Mouse (Mus musculus) thymus, postnatal 36 days (tissue): Measurements from ENCODE around the gene Prrt3.

Source experiments
- DNase-seq, 2 experiments: peaks; one replicate each; pipeline ENCODE4 v3.0.0; 2022; ENCODE audit warnings: mixed read lengths in 2 of 2

Gene Prrt3

GRCm38 (mm10) chr6:113489410-113489809 lies 12.3 kb downstream of the Prrt3 start:
- DNase-seq, result no peak

- no peak for DNase-seq
Observed at GRCm38 (mm10) chr6:113487125-113487576, 14.6 kb downstream of the Prrt3 start.

DNA sequence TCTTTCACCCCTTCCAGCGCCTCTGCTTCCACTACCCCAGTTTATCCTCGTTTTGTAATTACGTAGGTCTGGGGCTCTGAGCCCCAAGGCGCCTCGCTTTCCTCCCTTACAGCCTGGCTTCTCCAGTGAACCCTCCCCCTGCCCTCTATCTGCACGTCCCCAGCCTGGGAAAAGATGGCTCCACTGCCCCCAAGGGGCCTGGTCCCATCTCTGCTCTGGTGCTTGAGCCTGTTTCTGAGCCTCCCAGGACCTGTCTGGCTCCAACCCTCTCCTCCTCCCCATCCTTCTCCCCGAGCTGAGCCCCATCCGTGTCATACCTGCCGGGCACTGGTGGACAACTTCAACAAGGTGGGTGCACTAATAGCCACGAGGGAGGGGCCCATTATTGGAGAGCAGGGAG lies 18.0 kb downstream of the Prrt3 start:
- DNase-seq, result peak in 1 of 2 experiments; percentile 39

- DNase-seq, result peak; percentile 88 to 93
Observed at GRCm38 (mm10) chr6:113483100-113483615, 18.6 kb downstream of the Prrt3 start, which contains the start of gene Creld1. Gene Creld1 (plus strand): TSS chr6:113483297.

DNA sequence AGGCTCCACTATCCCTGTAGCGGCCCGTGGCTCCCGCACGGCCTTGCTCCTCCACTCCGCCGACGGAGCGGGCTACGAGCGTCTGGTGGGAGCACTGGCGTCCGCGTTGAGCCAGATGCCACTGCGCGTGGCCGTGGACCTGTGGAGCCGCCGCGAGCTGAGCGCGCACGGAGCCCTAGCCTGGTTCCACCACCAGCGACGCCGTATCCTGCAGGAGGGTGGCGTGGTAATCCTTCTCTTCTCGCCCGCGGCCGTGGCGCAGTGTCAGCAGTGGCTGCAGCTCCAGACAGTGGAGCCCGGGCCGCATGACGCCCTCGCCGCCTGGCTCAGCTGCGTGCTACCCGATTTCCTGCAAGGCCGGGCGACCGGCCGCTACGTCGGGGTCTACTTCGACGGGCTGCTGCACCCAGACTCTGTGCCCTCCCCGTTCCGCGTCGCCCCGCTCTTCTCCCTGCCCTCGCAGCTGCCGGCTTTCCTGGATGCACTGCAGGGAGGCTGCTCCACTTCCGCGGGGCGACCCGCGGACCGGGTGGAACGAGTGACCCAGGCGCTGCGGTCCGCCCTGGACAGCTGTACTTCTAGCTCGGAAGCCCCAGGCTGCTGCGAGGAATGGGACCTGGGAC lies 19.1 kb downstream of the Prrt3 start:
- peak in 1 of 2 experiments; percentile 52 for DNase-seq

- no peak for DNase-seq
Observed at GRCm38 (mm10) chr6:113480555-113481373, 21.0 kb downstream of the Prrt3 start.

GRCm38 (mm10) chr6:113478906-113479305 lies 22.8 kb downstream of the Prrt3 start:
- DNase-seq, result no peak

DNA sequence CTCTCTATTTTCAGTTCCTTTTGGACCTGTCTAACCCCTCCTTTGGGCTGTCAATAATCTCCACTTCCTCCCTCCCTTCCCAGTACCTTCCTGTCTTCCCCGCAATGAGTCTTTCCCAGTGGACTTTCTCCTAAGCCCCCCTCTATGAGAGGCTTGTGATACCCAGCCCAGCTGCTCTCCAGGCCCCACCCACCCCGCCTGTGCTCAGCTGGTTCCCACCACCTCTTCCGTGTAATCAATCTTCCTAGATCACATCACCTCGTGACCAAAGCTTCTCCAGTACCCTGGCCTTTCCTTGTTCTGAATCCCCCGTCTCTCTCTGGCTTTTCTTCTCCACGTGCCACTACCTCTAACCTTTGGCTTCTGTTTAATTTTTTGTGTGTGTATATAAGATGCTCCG lies 24.4 kb downstream of the Prrt3 start:
- no peak for DNase-seq

GRCm38 (mm10) chr6:113473715-113474114 lies 28.0 kb downstream of the Prrt3 start:
- no peak for DNase-seq

GRCm38 (mm10) chr6:113473246-113473645 lies 28.5 kb downstream of the Prrt3 start:
- no peak for DNase-seq

DNA sequence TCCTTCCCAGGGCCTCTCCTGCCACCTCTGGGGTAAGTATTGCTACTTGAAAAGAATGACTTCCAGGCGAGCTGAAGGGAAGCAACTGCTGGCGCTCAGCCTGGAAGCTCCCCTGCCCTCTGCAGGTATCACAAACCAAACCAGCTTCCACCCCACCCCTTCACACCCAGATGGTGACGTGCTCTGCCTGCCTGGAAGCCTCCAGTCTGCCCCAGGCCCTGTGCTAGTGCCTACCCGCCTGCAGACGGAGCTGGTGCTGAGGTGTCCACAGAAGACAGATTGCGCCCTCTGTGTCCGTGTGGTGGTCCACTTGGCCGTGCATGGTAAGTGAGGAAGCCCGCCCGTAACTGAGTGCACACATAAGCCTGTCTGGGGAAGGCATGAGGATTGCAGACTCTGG lies 29.7 kb downstream of the Prrt3 start:
- DNase-seq, result no peak

- DNase-seq, result no peak
Observed at GRCm38 (mm10) chr6:113471297-113471936, 30.3 kb downstream of the Prrt3 start, which contains the start of gene Il17rc. Gene Il17rc (plus strand): TSS chr6:113471427.

- DNase-seq, result peak; percentile 68 to 69
Observed at GRCm38 (mm10) chr6:113469432-113469831, 32.3 kb downstream of the Prrt3 start.

- peak; percentile 79 to 80 for DNase-seq
Observed at GRCm38 (mm10) chr6:113469021-113469420, 32.7 kb downstream of the Prrt3 start.

DNA sequence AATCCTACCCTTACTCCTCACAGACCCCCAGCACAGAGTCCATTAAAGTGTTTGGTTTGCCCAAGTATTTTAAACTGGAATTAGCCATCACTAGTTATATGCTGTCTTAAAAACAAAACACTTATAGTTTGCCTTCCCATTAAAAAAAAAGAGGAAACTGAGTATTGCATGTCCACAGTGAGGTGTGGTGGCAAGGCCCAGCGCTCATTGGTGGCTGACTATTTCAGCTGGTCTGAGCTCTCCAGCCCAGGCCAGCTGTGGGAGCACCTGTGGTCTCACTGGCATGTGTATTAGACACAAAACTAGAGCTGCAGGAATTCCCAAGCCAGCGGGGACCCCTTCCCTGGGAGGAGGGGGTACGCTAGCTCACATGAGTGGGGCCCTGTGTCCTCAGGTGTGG lies 33.2 kb downstream of the Prrt3 start:
- DNase-seq, result no peak

DNA sequence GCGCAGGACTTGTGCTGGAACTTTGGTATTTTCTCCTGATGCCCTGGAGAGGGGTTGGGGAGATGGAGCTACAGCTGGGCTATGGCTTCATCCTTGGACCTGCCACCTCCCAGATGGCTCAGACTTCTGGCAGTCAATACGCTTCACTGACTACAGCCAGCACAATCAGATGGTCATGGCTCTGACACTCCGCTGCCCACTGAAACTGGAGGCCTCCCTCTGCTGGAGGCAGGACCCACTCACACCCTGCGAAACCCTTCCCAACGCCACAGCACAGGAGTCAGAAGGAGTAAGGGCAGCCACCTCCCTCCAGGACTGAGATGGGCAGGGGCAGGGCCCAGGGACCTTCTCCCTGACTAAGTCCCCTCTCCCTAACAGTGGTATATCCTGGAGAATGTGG lies 36.1 kb downstream of the Prrt3 start:
- no peak for DNase-seq

GRCm38 (mm10) chr6:113464040-113464439 lies 37.7 kb downstream of the Prrt3 start:
- DNase-seq, result no peak

- DNase-seq, result peak; percentile 27 to 43
Observed at GRCm38 (mm10) chr6:113458635-113459034, 43.1 kb downstream of the Prrt3 start.

DNA sequence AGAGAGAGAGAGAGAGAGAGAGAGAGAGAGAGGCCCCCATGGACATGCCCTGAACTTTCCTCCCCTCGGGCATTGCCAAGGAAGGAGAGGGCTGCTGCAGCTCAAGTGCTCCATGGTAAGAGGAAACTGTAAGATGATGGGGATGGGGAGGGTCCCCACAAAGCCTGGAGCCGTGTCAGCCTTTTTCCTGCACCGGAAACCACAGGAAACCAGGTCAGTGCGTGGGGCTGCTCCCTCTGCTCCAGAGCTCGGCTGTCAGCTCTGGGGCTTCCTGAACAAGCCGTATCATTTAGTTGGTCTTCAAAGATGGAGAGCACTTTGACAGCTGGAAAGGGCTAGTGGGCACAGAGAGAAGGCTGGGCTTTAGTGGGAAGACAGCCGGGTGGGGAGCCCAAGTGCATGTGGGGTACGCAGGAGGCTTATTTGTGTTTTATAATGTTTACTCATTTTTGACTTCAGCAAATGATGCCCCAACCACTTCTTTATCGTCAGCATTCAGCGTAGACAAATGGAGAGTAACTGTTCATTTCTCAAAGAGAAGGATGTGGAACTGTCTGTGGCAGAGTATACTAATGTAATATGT lies 43.7 kb downstream of the Prrt3 start, which contains the start of gene Il17re:
Gene Il17re (plus strand): TSS at position 533 of the 583 bp plus-strand sequence.
- DNase-seq, result peak; percentile 56 to 73

DNA sequence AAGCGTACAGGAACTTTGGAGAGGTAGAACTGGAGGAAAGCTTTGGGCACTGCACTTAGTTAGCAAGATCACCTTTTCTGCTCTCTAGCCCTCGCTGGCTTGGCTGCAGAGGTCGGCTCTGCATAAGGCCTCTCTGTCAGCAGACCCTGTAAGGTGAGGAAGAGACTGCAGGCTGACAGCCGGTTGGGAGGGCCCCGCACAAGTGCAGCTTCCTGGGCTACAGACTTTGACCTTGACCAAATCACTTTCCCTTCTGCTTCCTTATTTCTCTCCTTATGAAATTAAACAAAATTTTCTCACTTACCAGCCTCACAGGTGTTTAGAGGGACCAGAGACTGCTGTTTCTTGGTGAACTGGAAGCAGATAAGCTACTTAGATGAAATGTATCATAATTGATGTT lies 46.7 kb downstream of the Prrt3 start:
- DNase-seq, result peak in 1 of 2 experiments; percentile 25

GRCm38 (mm10) chr6:113451839-113452238 lies 49.9 kb downstream of the Prrt3 start:
- no peak for DNase-seq

- DNase-seq, result no peak
Observed at GRCm38 (mm10) chr6:113447639-113448038, 54.1 kb downstream of the Prrt3 start.
